Mouse (Mus musculus) megakaryocyte, embryonic 14.5 days (primary cell): ENCODE results near the gene Klhl22.

ENCODE experiments used
- FLI1 ChIP-seq: IDR thresholded peaks from 2 replicates; pipeline ENCODE4 v1.6.1; 2012; ENCODE audit warnings: low read length, inconsistent platforms, mixed read lengths
- GATA1 ChIP-seq: IDR thresholded peaks from 3 replicates; pipeline ENCODE4 v1.6.1; 2012; ENCODE audit warnings: mixed read lengths, low read length, inconsistent platforms, borderline replicate concordance

GRCm38 (mm10) chr16:17834543-17834942, 75.1 kb downstream of the Klhl22 start:
- no peak for TF ChIP-seq GATA1
- TF ChIP-seq FLI1: no peak
